Mouse (Mus musculus) megakaryocyte progenitor cell, adult 5-6 weeks (primary cell): ENCODE results near the gene Ccna1. TPM values are rescaled to one million over a fixed set of nuclear protein-coding genes. Genes with fewer than 3 reads are reported as not detected.

Experiments
- total RNA-seq, 2 experiments: library from RNA; stranded (forward) in 1 of 2; stranded (reverse) in 1 of 2; fragments of 157-497, 149-512 nt in 1 of 2; fragments of 200-1000 nt in 1 of 2; gene quantifications; 2 replicates each; pipeline versions ENCODE4 v1.2.3 to v1.2.4; 2015 to 2017

The Ccna1 gene
- total RNA-seq, 2 experiments from 2014 or later, result not detected

Other genes starting within 250 kb of the Ccna1 start
- gene Rfxap, start 247.7 kb downstream of the Ccna1 start, total RNA-seq (2015), result 39.8 and 44.5 TPM in 2 replicates
- gene Rfxap, start 247.7 kb downstream of the Ccna1 start, total RNA-seq (2017), result 50.5 and 51.6 TPM in 2 replicates
- not detected in 2 replicates for gene Sertm1, start 139.6 kb downstream of the Ccna1 start, total RNA-seq (2015)
- not detected in 2 replicates for gene Sertm1, start 139.6 kb downstream of the Ccna1 start, total RNA-seq (2017)
- 10.2 and 17.1 TPM in 2 replicates for gene Spg20, start 56.6 kb upstream of the Ccna1 start, total RNA-seq (2015)
- 21.5 and 24.0 TPM in 2 replicates for gene Spg20, start 56.6 kb upstream of the Ccna1 start, total RNA-seq (2017)
- gene Ccdc169, start 81.8 kb upstream of the Ccna1 start, total RNA-seq (2015), result not detected in 2 replicates
- not detected in 2 replicates for gene Ccdc169, start 81.8 kb upstream of the Ccna1 start, total RNA-seq (2017)
- gene Sohlh2, start 126.5 kb upstream of the Ccna1 start, total RNA-seq (2015), result not detected in 2 replicates
- gene Sohlh2, start 126.5 kb upstream of the Ccna1 start, total RNA-seq (2017), result not detected in 2 replicates
- not detected in 2 replicates for gene Dclk1, start 186.9 kb upstream of the Ccna1 start, total RNA-seq (2015)
- gene Dclk1, start 186.9 kb upstream of the Ccna1 start, total RNA-seq (2017), result not detected in 2 replicates